Mouse (Mus musculus): Measurements from ENCODE around the gene Bicdl1.

Gene Bicdl1

DNA sequence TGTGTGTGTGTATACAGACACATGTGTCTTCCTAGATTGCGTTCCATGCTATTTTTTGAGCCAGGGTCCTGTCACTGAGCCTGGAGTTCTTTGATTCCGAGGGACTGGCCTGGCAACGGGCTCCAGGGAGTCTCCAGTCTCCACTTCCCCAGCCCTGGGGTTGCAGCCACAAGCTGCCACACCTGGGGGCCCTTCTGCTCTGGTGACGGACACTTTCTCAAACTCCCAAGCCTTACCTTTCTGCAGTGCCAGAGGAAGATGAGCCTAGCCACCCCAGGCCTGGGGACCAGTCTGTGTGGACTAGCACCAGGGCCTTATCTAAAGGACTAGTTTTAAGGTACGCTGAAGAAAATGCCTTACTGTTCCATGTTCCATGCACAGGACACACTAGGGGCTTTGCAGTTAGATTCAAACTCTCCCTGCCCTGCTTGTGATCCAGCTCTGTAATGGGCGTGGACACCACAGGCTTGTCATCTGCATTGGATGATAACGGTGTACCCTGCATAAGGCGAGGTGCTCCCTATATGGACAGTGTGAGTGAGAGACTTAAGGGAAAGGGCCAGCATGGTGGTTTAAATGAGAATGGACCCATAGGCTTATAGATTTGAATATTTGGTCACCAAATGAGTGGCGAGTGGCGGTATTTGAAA, 105.1 kb downstream of the Bicdl1 start:
- DNase-seq (ENCODE audit: low spot score in 2 of 2): no peak

DNA sequence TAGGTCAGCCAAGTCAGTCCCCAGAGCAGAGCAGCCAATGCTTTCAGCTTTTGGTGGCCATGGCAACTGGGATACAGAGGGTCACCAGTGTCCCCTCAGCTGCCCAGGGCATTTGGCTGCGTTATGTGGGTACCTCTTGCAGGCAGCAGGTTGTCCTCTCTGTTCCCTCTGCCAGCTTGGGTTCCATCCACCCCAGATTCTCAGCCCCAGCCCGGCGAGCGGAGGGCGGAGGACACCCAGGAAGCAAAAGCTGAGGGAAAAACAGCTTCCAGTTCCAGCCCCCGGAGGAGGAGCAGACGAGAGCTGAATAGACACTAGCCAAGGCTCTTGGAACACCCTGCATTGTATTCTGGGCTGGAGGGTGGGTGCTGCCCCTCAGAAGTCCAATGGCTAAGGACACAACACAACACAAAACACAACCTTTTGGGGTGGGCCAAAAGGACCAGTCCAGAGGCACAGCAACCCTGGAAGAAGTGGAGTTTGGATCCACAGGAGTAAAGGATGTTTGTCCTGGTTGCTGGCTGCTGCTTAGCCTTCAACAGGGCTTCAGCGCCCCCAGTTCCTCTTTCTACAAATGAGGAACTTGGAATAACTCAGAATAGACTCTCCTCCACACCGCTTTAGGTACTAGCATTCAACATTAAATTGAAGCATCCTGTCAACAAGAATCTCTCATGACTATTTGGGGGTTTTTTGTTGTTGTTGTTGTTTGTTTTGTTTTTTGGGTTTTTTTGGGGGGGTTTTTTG, 107.6 kb downstream of the Bicdl1 start:
- no peak for DNase-seq (ENCODE audit: low spot score in 2 of 2)

DNA sequence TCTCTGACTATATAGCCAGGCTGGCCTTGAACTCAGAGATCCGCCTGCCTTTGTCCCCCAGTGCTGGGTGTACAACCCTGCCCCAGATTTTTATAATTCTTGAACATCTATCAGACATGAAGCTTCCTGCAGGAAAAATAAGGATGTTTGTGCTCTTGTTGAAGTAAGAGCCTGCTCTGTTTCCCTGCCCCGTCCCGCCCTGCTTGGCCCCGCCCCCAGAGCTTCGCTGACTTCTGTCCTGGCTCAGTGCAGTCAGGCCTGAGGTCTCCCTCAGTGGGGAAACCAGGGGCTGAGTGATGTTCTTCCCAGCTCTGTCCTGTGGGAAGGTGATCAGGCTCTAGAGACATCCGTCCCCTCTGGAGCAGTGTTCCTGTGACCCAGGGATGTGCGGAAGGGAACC, 108.7 kb downstream of the Bicdl1 start:
- no peak for DNase-seq (ENCODE audit: low spot score in 2 of 2)

- no peak for DNase-seq (ENCODE audit: low spot score in 2 of 2)
Measured at GRCm38 (mm10) chr5:115619690-115620089, 111.7 kb downstream of the Bicdl1 start.

DNA sequence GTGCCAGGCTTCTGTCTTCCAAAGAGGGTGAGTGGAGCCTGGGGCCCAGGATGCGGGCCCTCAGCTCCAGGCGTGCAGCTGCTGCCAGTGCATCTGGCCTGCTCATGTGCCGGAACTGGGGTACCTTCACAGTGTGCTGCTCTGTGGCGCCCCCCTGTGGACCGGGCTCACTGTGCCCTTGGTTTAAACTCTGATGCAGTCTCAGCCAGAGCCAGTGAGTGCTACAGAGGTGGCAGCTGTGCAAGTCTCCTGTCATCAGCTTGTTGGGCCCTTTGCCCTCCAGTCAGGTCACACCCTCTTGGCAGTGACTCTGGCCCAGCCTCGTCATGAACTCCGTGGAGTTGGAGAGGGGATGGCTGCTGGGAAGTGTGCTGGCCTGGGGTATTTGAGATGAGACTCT, 116.5 kb downstream of the Bicdl1 start:
- no peak for DNase-seq (ENCODE audit: low spot score in 2 of 2)

DNA sequence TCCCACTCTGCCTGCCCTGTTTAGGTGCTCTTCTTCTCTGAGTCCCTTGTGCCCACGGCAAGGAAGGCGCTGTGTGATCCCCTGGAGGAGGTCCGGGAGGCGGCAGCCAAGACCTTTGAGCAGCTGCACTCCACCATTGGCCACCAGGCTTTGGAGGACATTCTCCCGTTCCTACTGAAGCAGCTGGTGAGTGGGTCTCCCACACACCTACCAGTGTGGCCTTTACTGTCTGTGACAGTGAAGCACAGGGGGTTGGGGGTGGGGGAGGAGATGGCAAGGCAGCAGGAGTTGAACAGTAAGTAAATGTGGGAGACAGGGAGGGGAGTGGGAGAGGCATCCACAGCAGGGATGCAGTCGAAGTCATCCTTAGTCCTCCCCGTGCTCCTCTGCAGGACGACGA, 118.1 kb downstream of the Bicdl1 start:
- DNase-seq (ENCODE audit: low spot score in 2 of 2): no peak

DNA sequence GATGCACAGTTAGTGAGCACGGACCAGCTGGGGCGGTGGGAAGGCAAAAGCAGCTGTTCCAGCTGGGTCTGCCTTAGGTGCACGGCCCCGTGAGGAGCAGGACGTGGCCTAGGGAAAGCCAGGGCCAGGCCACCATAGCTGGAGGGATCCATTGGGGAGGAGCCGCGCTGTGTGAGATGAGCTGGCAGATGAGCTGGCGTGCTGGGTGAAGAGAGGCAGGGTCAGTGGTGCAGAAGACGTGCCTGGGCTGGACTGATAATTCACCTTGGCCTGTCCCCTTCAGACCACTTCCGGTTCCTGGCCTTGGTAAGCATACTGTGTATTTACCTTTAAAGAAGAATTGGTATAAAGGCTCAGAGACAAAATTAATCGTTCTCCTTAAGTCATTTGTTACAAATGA, 119.9 kb downstream of the Bicdl1 start:
- DNase-seq (ENCODE audit: low spot score in 2 of 2): no peak

DNA sequence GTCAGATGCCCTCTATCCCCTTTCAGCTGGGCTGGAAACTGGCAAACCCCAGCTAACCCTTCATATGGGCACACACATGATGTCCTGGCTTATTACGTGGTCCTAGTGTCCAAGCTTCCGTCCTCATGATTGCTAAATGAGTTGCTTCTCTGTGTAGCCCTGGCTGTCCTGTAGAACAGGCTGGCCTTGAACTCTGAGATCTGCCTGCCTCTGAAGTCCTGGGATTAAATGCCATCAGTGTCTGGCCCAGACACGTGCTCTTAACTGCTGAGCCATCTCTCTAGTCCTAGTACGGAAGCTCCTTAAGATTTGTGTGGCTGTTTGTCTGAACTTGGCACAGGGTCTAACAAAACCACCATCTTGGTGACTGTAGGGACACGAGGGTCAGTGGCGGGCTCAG, 127.9 kb downstream of the Bicdl1 start:
- no peak for DNase-seq (ENCODE audit: low spot score in 2 of 2)
